Mouse (Mus musculus) heart, embryonic 15.5 days (tissue): ENCODE measurements around the gene Tmem161b. TPM values are rescaled to one million over a fixed set of nuclear protein-coding genes. Genes with fewer than 3 reads are reported as not detected.
"Not testable (repeated sequence)": the region's sequence is repeated elsewhere in the genome, so short reads cannot be mapped to it uniquely, and the experiment has no call there.

Experiments
- ATAC-seq: fragments of 200-750 bp; cut with Nextera tagmentation; replicated peaks from 2 replicates; pipeline ENCODE4 v1.8.0; 2017; ENCODE audit warnings: low read depth, moderate TSS enrichment; ENCODE audit not compliant: insufficient number of reproducible peaks, insufficient read depth, low FRiP score
- H3K27ac ChIP-seq: fragments of 300-500 bp; sonication (generic); 2 replicates; pipeline ENCODE4 v1.5.1; 2015; ENCODE audit warnings: mild to moderate bottlenecking, inconsistent platforms
- H3K27me3 ChIP-seq: fragments of 300-500 bp; sonication (generic); 2 replicates; pipeline ENCODE4 v1.6.1; 2015; ENCODE audit warnings: inconsistent platforms
- H3K36me3 ChIP-seq: fragments of 300-500 bp; sonication (generic); 2 replicates; pipeline ENCODE4 v1.6.1; 2015; ENCODE audit warnings: mild to moderate bottlenecking, inconsistent platforms
- H3K4me1 ChIP-seq: fragments of 300-500 bp; sonication (generic); replicated peaks from 2 replicates; pipeline ENCODE4 v1.6.1; 2015; ENCODE audit warnings: inconsistent platforms
- H3K4me2 ChIP-seq: fragments of 300-500 bp; sonication (generic); 2 replicates; pipeline ENCODE4 v1.6.1; 2015; ENCODE audit warnings: inconsistent platforms, mild to moderate bottlenecking, moderate library complexity
- H3K4me3 ChIP-seq: fragments of 300-500 bp; sonication (generic); 2 replicates; pipeline ENCODE4 v1.5.1; 2015; ENCODE audit warnings: mild to moderate bottlenecking, inconsistent platforms
- H3K9ac ChIP-seq: fragments of 300-500 bp; sonication (generic); 2 replicates; pipeline ENCODE4 v1.6.1; 2015; ENCODE audit warnings: mild to moderate bottlenecking, inconsistent platforms
- H3K9me3 ChIP-seq: fragments of 300-500 bp; sonication (generic); replicated peaks from 2 replicates; pipeline ENCODE4 v1.6.1; 2016; ENCODE audit warnings: inconsistent platforms
- WGBS: fragments of 180-500 bp; shearing (Covaris S2); methylation state at CpG from one replicate; pipeline ENCODE4 v1.1.7; 2015; ENCODE audit warnings: mixed read lengths; 5-methylcytosine and 5-hydroxymethylcytosine counted together
- polyA plus RNA-seq: library from polyadenylated mRNA; unstranded; fragments of >200 nt; fragmentation: Nextera tagmentation; extraction: Ambion mirVana; gene quantifications from 2 replicates; pipeline ENCODE4 v1.2.1, GENCODE M21; 2015

Gene Tmem161b
- polyA plus RNA-seq: 10.5 and 10.6 TPM in 2 replicates

- peak within 1 kb of the TSS; percentile 70 for H3K4me3 ChIP-seq
- H3K36me3 ChIP-seq: no peaks in the 10 kb centered on the region
- peak within 1 kb of the TSS; percentile 77 for H3K27ac ChIP-seq
- H3K4me2 ChIP-seq: peak within 1 kb of the TSS; percentile 87
- H3K4me1 ChIP-seq: peaks cover 12% of the 10 kb centered on the region
- H3K9ac ChIP-seq: peak within 1 kb of the TSS; percentile 74
- no peaks in the 10 kb centered on the region for H3K27me3 ChIP-seq
- 1% methylated on average over 47 of the region's 52 CpGs for WGBS
- H3K9me3 ChIP-seq: no peaks in the 10 kb centered on the region
- ATAC-seq: peak; percentile 100
These were observed at the start of gene Tmem161b for GRCm38 (mm10) chr13:84221820-84222681. Gene Tmem161b, plus strand, starts transcription at chr13:84222296.

GRCm38 (mm10) chr13:84185835-84186234 lies 36.3 kb upstream of the Tmem161b start:
- H3K4me1 ChIP-seq, H3K27ac ChIP-seq, ATAC-seq, H3K4me2 ChIP-seq, H3K36me3 ChIP-seq, H3K4me3 ChIP-seq, H3K9me3 ChIP-seq, H3K9ac ChIP-seq, H3K27me3 ChIP-seq: not testable (repeated sequence)

GRCm38 (mm10) chr13:84192723-84193122 lies 29.4 kb upstream of the Tmem161b start:
- Histone ChIP-seq H3K4me2 (no peak overlapping the region), H3K36me3 (no peaks in the 10 kb centered on the region), H3K27me3 (no peaks in the 10 kb centered on the region), H3K27ac (no peak overlapping the region), H3K4me3 (no peak overlapping the region), H3K4me1 (no peaks in the 10 kb centered on the region), H3K9me3 (no peaks in the 10 kb centered on the region), H3K9ac (no peak overlapping the region)
- 61% methylated on average over 3 of the region's 3 CpGs for WGBS
- ATAC-seq: no peak

- Histone ChIP-seq H3K27ac (peak overlapping the region; percentile 77), H3K36me3 (no peaks in the 10 kb centered on the region), H3K27me3 (no peaks in the 10 kb centered on the region), H3K9me3 (no peaks in the 10 kb centered on the region), H3K9ac (peak overlapping the region; percentile 74), H3K4me3 (peak overlapping the region; percentile 70), H3K4me1 (peaks cover 12% of the 10 kb centered on the region), H3K4me2 (peak overlapping the region; percentile 87)
- ATAC-seq: no peak
- 2% methylated on average over 10 of the region's 10 CpGs for WGBS
These were observed 541 bp downstream of the Tmem161b start for GRCm38 (mm10) chr13:84222682-84222992.

- 36% methylated on average over 5 of the region's 5 CpGs for WGBS
- Histone ChIP-seq H3K4me2 (peak overlapping the region; percentile 87), H3K4me3 (peak overlapping the region; percentile 70), H3K9ac (peak overlapping the region; percentile 74), H3K27me3 (no peaks in the 10 kb centered on the region), H3K36me3 (no peaks in the 10 kb centered on the region), H3K4me1 (peaks cover 12% of the 10 kb centered on the region), H3K27ac (0 out of 2 replicates have a peak overlapping the region, but pooled peaks have one; percentile 77), H3K9me3 (no peaks in the 10 kb centered on the region)
- no peak for ATAC-seq
These were observed 922 bp downstream of the Tmem161b start for GRCm38 (mm10) chr13:84223018-84223417.

GRCm38 (mm10) chr13:84234019-84234418 lies 11.9 kb downstream of the Tmem161b start:
- no peaks in the 10 kb centered on the region for H3K27me3 ChIP-seq
- H3K36me3 ChIP-seq: peaks cover 10% of the 10 kb centered on the region
- no peak overlapping the region for H3K4me3 ChIP-seq
- H3K27ac ChIP-seq: no peak overlapping the region
- H3K4me1 ChIP-seq: no peaks in the 10 kb centered on the region
- WGBS: 87% methylated on average over 2 of the region's 2 CpGs
- no peak for ATAC-seq
- 0 out of 2 replicates have a peak, but pooled peaks cover 8% of the 10 kb centered on the region for H3K9me3 ChIP-seq
- no peak overlapping the region for H3K9ac ChIP-seq
- H3K4me2 ChIP-seq: no peak overlapping the region

- no peak for ATAC-seq
- WGBS: 87% methylated on average over 7 of the region's 7 CpGs
- H3K36me3 ChIP-seq: peaks cover 10% of the 10 kb centered on the region
These were observed 14.7 kb downstream of the Tmem161b start for GRCm38 (mm10) chr13:84236768-84237167.

GRCm38 (mm10) chr13:84238184-84238583 lies 16.1 kb downstream of the Tmem161b start:
- no peaks in the 10 kb centered on the region for H3K4me1 ChIP-seq
- H3K9ac ChIP-seq: no peak overlapping the region
- H3K4me2 ChIP-seq: no peak overlapping the region
- peaks cover 10% of the 10 kb centered on the region for H3K36me3 ChIP-seq
- no peak overlapping the region for H3K4me3 ChIP-seq
- H3K27ac ChIP-seq: no peak overlapping the region
- no peak for ATAC-seq
- no peaks in the 10 kb centered on the region for H3K27me3 ChIP-seq
- H3K9me3 ChIP-seq: 0 out of 2 replicates have a peak, but pooled peaks cover 8% of the 10 kb centered on the region

More at GRCm38 (mm10) chr13:84236768-84237167, 14.7 kb downstream of the Tmem161b start:
- no peak overlapping the region for H3K4me3 ChIP-seq
- 0 out of 2 replicates have a peak, but pooled peaks cover 8% of the 10 kb centered on the region for H3K9me3 ChIP-seq
- no peaks in the 10 kb centered on the region for H3K27me3 ChIP-seq
- H3K27ac ChIP-seq: no peak overlapping the region
- no peaks in the 10 kb centered on the region for H3K4me1 ChIP-seq
- no peak overlapping the region for H3K4me2 ChIP-seq
- H3K9ac ChIP-seq: no peak overlapping the region

- no peaks in the 10 kb centered on the region for H3K27me3 ChIP-seq
- 91% methylated on average over 3 of the region's 3 CpGs for WGBS
- H3K4me2 ChIP-seq: no peak overlapping the region
- H3K27ac ChIP-seq: no peak overlapping the region
- ATAC-seq: no peak
- H3K4me3 ChIP-seq: no peak overlapping the region
- H3K9me3 ChIP-seq: no peaks in the 10 kb centered on the region
- H3K36me3 ChIP-seq: no peaks in the 10 kb centered on the region
- H3K4me1 ChIP-seq: no peaks in the 10 kb centered on the region
- no peak overlapping the region for H3K9ac ChIP-seq
These were observed 26.0 kb downstream of the Tmem161b start for GRCm38 (mm10) chr13:84248065-84248464.

GRCm38 (mm10) chr13:84251295-84251694 lies 29.2 kb downstream of the Tmem161b start:
- H3K9ac ChIP-seq: no peak overlapping the region
- no peaks in the 10 kb centered on the region for H3K27me3 ChIP-seq
- WGBS: 79% methylated on average over 5 of the region's 5 CpGs
- ATAC-seq: no peak
- H3K4me1 ChIP-seq: no peaks in the 10 kb centered on the region
- no peaks in the 10 kb centered on the region for H3K36me3 ChIP-seq
- H3K27ac ChIP-seq: no peak overlapping the region
- H3K4me3 ChIP-seq: no peak overlapping the region
- H3K4me2 ChIP-seq: no peak overlapping the region
- no peaks in the 10 kb centered on the region for H3K9me3 ChIP-seq

- H3K27ac ChIP-seq: no peak overlapping the region
- no peak overlapping the region for H3K9ac ChIP-seq
- H3K36me3 ChIP-seq: peaks cover 5% of the 10 kb centered on the region; the same call in 1 of the 2 replicates
- WGBS: 90% methylated on average over 1 of the region's 1 CpGs
- H3K4me1 ChIP-seq: no peaks in the 10 kb centered on the region
- H3K27me3 ChIP-seq: no peaks in the 10 kb centered on the region
- ATAC-seq: no peak
- no peak overlapping the region for H3K4me2 ChIP-seq
- no peaks in the 10 kb centered on the region for H3K9me3 ChIP-seq
- H3K4me3 ChIP-seq: no peak overlapping the region
These were observed 33.0 kb downstream of the Tmem161b start for GRCm38 (mm10) chr13:84255047-84255446.

GRCm38 (mm10) chr13:84264418-84264817 lies 42.3 kb downstream of the Tmem161b start:
- H3K36me3 ChIP-seq: peaks cover 28% of the 10 kb centered on the region
- ATAC-seq, H3K27ac ChIP-seq, H3K4me1 ChIP-seq, H3K4me2 ChIP-seq, H3K27me3 ChIP-seq, H3K9ac ChIP-seq, H3K9me3 ChIP-seq, H3K4me3 ChIP-seq: not testable (repeated sequence)
- WGBS: 85% methylated on average over 1 of the region's 1 CpGs
